Mouse (Mus musculus): ENCODE measurements around the gene Gm42517.

Gene Gm42517

GRCm38 (mm10) chr5:108349511-108350148, 18.1 kb downstream of the Gm42517 start:
- no peak for DNase-seq (ENCODE audit: low read depth, low spot score)

- DNase-seq (ENCODE audit: low read depth, low spot score) = no peak
These were observed 19.9 kb downstream of the Gm42517 start for GRCm38 (mm10) chr5:108347843-108348242.

GRCm38 (mm10) chr5:108345313-108346071, 22.2 kb downstream of the Gm42517 start:
- DNase-seq (ENCODE audit: low read depth, low spot score) = no peak

- no peak for DNase-seq (ENCODE audit: low read depth, low spot score)
These were observed 24.0 kb downstream of the Gm42517 start for GRCm38 (mm10) chr5:108343680-108344170.

- DNase-seq (ENCODE audit: low read depth, low spot score) = no peak
These were observed 29.7 kb downstream of the Gm42517 start for GRCm38 (mm10) chr5:108338049-108338448.

- no peak for DNase-seq (ENCODE audit: low read depth, low spot score)
These were observed 30.3 kb downstream of the Gm42517 start for GRCm38 (mm10) chr5:108337385-108337784.

GRCm38 (mm10) chr5:108331051-108331450, 36.7 kb downstream of the Gm42517 start:
- DNase-seq (ENCODE audit: low read depth, low spot score) = peak; percentile 37

Measured in R1 (cell line).